Mouse (Mus musculus) B cell, adult 2 months (primary cell): Measurements from ENCODE around the gene Pth2.

Source experiments
- DNase-seq, 2 experiments: peaks; one replicate each; pipeline ENCODE4 v3.0.0; 2022

Pth2 gene

GRCm38 (mm10) chr7:45174567-45175280, 6.1 kb upstream of the Pth2 start:
- no peak for DNase-seq

- no peak for DNase-seq
Measured at GRCm38 (mm10) chr7:45175398-45175797, 5.4 kb upstream of the Pth2 start.

GRCm38 (mm10) chr7:45175929-45176328, 4.9 kb upstream of the Pth2 start:
- no peak for DNase-seq

- DNase-seq: no peak
Measured at GRCm38 (mm10) chr7:45176356-45176755, 4.4 kb upstream of the Pth2 start.

- peak; percentile 56 to 61 for DNase-seq
Measured at GRCm38 (mm10) chr7:45178550-45178949, 2.2 kb upstream of the Pth2 start.

GRCm38 (mm10) chr7:45179469-45179868, 1.3 kb upstream of the Pth2 start, which contains the start of gene Gfy:
TSS of gene Gfy (minus strand) at chr7:45179569.
- no peak for DNase-seq

- no peak for DNase-seq
Measured at GRCm38 (mm10) chr7:45181540-45181939, 745 bp downstream of the Pth2 start.

GRCm38 (mm10) chr7:45182199-45182601, 1.4 kb downstream of the Pth2 start:
- DNase-seq: peak; percentile 87 to 90

GRCm38 (mm10) chr7:45182606-45183005, 1.8 kb downstream of the Pth2 start:
- no peak for DNase-seq

GRCm38 (mm10) chr7:45183672-45184071, 2.9 kb downstream of the Pth2 start:
- no peak for DNase-seq

GRCm38 (mm10) chr7:45185921-45186320, 5.1 kb downstream of the Pth2 start:
- DNase-seq: no peak

- no peak for DNase-seq
Measured at GRCm38 (mm10) chr7:45189600-45189999, 8.8 kb downstream of the Pth2 start.

GRCm38 (mm10) chr7:45190186-45190585, 9.4 kb downstream of the Pth2 start:
- no peak for DNase-seq

- DNase-seq: no peak
Measured at GRCm38 (mm10) chr7:45191161-45191560, 10.4 kb downstream of the Pth2 start.

GRCm38 (mm10) chr7:45191803-45192363, 11.1 kb downstream of the Pth2 start:
- DNase-seq: no peak

GRCm38 (mm10) chr7:45192585-45193310, 12.0 kb downstream of the Pth2 start:
- DNase-seq: no peak

GRCm38 (mm10) chr7:45193406-45193805, 12.6 kb downstream of the Pth2 start:
- DNase-seq: no peak

GRCm38 (mm10) chr7:45193871-45194785, 13.3 kb downstream of the Pth2 start:
- no peak for DNase-seq

GRCm38 (mm10) chr7:45195341-45196175, 14.8 kb downstream of the Pth2 start:
- no peak for DNase-seq

- DNase-seq: no peak
Measured at GRCm38 (mm10) chr7:45196176-45196535, 15.4 kb downstream of the Pth2 start.

- no peak for DNase-seq
Measured at GRCm38 (mm10) chr7:45196994-45197393, 16.2 kb downstream of the Pth2 start.

GRCm38 (mm10) chr7:45198435-45198834, 17.6 kb downstream of the Pth2 start:
- DNase-seq: peak; percentile 68 to 73
